Mouse (Mus musculus) testis, adult 2 months (tissue): Measurements from ENCODE around the gene Stab2. TPM values are rescaled to one million over a fixed set of nuclear protein-coding genes. Genes with fewer than 3 reads are reported as not detected.

Source experiments
- H3K27ac ChIP-seq: fragments of 200-500 bp; 2 replicates; pipeline ENCODE4 v1.5.1; 2012; ENCODE audit warnings: low read depth, low read length; ENCODE audit not compliant: control insufficient read depth, insufficient read depth
- H3K27me3 ChIP-seq: fragments of 200-500 bp; 2 replicates; pipeline ENCODE4 v1.6.1; 2012; ENCODE audit warnings: mild to moderate bottlenecking, low read length, moderate library complexity; ENCODE audit not compliant: control insufficient read depth, insufficient read depth
- H3K36me3 ChIP-seq: fragments of 200-500 bp; 2 replicates; pipeline ENCODE4 v1.6.1; 2012; ENCODE audit warnings: mild to moderate bottlenecking, low read length; ENCODE audit not compliant: control insufficient read depth, insufficient read depth
- H3K4me1 ChIP-seq: fragments of 200-500 bp; 2 replicates; pipeline ENCODE4 v1.6.1; 2012; ENCODE audit warnings: low read length; ENCODE audit not compliant: control insufficient read depth, insufficient read depth
- H3K4me3 ChIP-seq: fragments of 200-500 bp; 2 replicates; pipeline ENCODE4 v1.5.1; 2012; ENCODE audit warnings: low read depth, mild to moderate bottlenecking, low read length, moderate library complexity, mixed read lengths; ENCODE audit not compliant: control insufficient read depth
- CTCF ChIP-seq: fragments of 200-500 bp; IDR thresholded peaks from 2 replicates; pipeline ENCODE4 v1.5.1; 2012; ENCODE audit warnings: low read depth, mild to moderate bottlenecking, inconsistent platforms, low read length, moderate library complexity; ENCODE audit not compliant: control insufficient read depth, insufficient read depth, insufficient replicate concordance
- POLR2A ChIP-seq: fragments of 200-500 bp; IDR thresholded peaks from 2 replicates; pipeline ENCODE4 v1.6.1; 2012; ENCODE audit warnings: low read depth, mild to moderate bottlenecking, inconsistent platforms, low read length, moderate library complexity; ENCODE audit not compliant: control insufficient read depth
- polyA plus RNA-seq: library from polyadenylated mRNA; depleted of rRNA; stranded (reverse); fragments of >200 nt; gene quantifications from 2 replicates; pipeline ENCODE4 v1.2.3, GENCODE M21; 2012

The Stab2 gene
- polyA plus RNA-seq, 1 experiment: 6.5 TPM

DNA sequence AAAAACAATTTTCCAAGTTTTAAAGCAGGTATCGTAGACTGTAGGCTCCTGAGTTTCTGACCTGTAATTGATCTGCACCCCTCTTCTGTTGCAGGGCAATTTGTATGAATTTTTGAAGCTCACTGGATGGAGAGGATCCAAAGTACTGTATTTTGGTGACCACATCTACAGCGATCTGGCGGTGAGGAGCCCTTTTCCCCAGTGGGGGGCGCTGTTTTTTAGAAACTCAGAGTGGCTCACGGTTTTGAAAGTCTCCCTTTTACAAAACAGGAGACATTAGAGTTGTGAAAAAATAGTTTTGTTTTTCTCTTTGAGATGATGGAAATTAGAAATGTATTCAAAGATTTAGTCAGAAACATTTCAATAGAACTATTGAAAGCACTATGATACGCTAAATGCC lies 183.7 kb downstream of the Stab2 start:
- Histone ChIP-seq H3K4me3 (no peak overlapping the region), H3K27me3 (no peaks in the 10 kb centered on the region), H3K27ac (no peak overlapping the region), H3K4me1 (0 out of 2 replicates have a peak, but pooled peaks cover 3% of the 10 kb centered on the region), H3K36me3 (no peaks in the 10 kb centered on the region; the same call in 1 of the 2 replicates)
- TF ChIP-seq CTCF: no peak; the same call in 1 of the 2 replicates

GRCm38 (mm10) chr10:86821014-86821413 lies 186.8 kb downstream of the Stab2 start:
- Histone ChIP-seq H3K4me3 (no peak overlapping the region), H3K4me1 (0 out of 2 replicates have a peak, but pooled peaks cover 3% of the 10 kb centered on the region)

GRCm38 (mm10) chr10:86819649-86820165 lies 188.1 kb downstream of the Stab2 start:
- no peaks in the 10 kb centered on the region; the same call in 1 of the 2 replicates for H3K36me3 ChIP-seq
- no peak overlapping the region for H3K4me3 ChIP-seq
- TF ChIP-seq POLR2A (no peak), CTCF (no peak)
- peaks cover 3% of the 10 kb centered on the region; the same call in 1 of the 2 replicates for H3K4me1 ChIP-seq
- H3K27me3 ChIP-seq: no peaks in the 10 kb centered on the region
- H3K27ac ChIP-seq: no peak overlapping the region

More at GRCm38 (mm10) chr10:86821014-86821413, 186.8 kb downstream of the Stab2 start:
- no peaks in the 10 kb centered on the region; the same call in 1 of the 2 replicates for H3K36me3 ChIP-seq
- H3K27ac ChIP-seq: no peak overlapping the region
- no peaks in the 10 kb centered on the region for H3K27me3 ChIP-seq
- TF ChIP-seq POLR2A: no peak
- no peak for TF ChIP-seq CTCF

GRCm38 (mm10) chr10:86815133-86815532 lies 192.7 kb downstream of the Stab2 start:
- H3K36me3 ChIP-seq: no peaks in the 10 kb centered on the region; the same call in 1 of the 2 replicates
- H3K27ac ChIP-seq: peak overlapping the region; percentile 67
- H3K4me1 ChIP-seq: peaks cover 6% of the 10 kb centered on the region
- H3K4me3 ChIP-seq: no peak overlapping the region
- H3K27me3 ChIP-seq: no peaks in the 10 kb centered on the region
- TF ChIP-seq POLR2A (no peak), CTCF (no peak)

GRCm38 (mm10) chr10:86814292-86815131 lies 193.3 kb downstream of the Stab2 start:
- Histone ChIP-seq H3K27ac (peak overlapping the region; percentile 73), H3K36me3 (no peaks in the 10 kb centered on the region; the same call in 1 of the 2 replicates), H3K27me3 (no peaks in the 10 kb centered on the region), H3K4me3 (no peak overlapping the region), H3K4me1 (peaks cover 5% of the 10 kb centered on the region)
- TF ChIP-seq CTCF (no peak), POLR2A (no peak)

- Histone ChIP-seq H3K36me3 (no peaks in the 10 kb centered on the region), H3K4me1 (peaks cover 4% of the 10 kb centered on the region), H3K27ac (no peak overlapping the region), H3K4me3 (no peak overlapping the region), H3K27me3 (no peaks in the 10 kb centered on the region)
- no peak for TF ChIP-seq CTCF
- TF ChIP-seq POLR2A: no peak
These were observed 197.2 kb downstream of the Stab2 start for GRCm38 (mm10) chr10:86810612-86811011.

DNA sequence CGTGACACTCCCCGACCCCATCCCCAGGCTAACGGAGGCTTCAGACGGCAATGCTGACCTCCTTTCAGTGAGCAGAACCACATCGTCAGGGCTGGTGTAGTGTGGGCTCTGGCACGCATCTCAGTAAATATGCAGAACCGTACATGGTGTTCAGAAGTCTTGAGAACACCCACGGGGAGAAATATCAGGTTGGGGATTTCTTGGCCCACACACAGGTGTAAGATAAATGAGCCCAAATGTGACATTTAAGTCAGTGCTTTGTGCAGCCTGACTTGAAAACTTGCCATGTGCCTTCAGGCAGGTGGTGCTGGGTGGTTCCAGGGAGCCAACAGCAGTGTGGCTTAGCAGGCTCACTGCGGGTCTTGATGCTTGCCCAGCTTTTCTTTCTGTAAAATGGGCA lies 197.8 kb downstream of the Stab2 start:
- TF ChIP-seq CTCF: no peak
- TF ChIP-seq POLR2A: no peak
- Histone ChIP-seq H3K4me3 (no peak overlapping the region), H3K36me3 (no peaks in the 10 kb centered on the region), H3K27me3 (no peaks in the 10 kb centered on the region), H3K27ac (no peak overlapping the region; the same call in 1 of the 2 replicates), H3K4me1 (peaks cover 4% of the 10 kb centered on the region)
